Mouse (Mus musculus) thymus, adult 18-20 months (tissue): ENCODE measurements around the gene Fam76a.

Experiments
- DNase-seq, 2 experiments: peaks; one replicate each; pipeline ENCODE4 v3.0.0; 2022; ENCODE audit warnings: mixed read lengths in 2 of 2

Fam76a gene

DNA sequence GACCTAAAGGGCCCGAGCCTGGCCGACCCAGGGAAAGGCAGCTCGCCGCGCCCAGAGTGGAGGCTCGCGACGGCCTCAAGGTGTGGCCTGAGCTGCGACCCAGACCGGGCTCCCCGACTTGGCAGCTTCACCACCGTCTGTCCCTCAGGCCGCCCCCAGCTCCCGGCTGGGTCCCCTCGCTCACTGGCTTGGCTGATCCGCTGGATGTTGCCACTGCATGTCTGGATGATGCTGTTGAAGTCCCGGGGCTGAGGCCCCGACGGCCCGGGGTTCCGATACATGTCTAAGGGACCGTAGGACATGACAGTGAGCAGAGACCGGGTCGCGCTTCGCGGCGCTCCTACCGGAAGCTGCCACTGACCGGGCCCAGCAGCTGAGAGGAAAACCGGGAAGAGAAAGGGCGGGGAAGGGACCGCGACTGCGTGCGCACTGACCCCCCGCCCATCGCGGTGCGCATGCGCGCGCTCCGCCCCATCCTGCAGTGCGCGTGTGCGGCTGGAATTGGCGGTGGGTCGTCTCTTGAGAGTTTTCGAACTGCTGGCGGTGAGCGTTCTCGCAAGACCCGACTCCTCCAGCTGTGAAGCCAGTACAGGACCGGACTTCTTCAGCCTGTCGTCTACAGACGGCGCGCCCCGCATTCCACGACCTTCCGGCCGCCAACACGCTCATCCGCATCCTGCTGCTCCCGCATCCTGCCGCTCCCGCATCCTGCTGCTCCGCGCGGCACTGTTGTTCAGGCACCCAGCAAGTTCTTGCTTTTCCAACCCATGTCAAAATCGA is 38.1 kb downstream of the Fam76a start, which contains the start of gene Stx12:
Gene Stx12 (minus strand): TSS at position 446 of the 780 bp plus-strand sequence.
- peak; percentile 71 to 73 for DNase-seq

DNA sequence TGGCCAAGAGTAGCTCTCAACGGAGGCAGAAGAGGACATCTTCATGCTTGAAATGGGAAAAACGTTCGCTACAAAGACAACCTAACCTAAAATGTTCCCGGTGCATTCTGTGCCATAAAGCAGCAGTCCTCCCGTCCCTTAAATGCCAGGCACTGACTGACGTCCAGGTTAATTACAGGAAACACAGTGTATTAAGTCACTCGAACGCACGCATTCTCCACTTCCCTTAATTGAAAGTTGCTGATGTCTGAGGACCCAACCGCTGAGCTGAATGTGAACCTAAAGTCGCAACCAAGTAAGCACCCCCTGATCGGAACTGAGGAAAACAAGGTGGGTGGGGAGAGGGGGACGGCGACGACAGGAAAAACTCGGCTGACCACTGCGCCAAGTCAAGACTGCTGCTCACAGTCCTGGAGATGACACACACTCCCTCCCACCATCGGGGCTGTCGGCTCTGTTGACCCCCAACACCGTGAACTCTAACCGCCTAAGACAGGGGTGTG is 38.7 kb downstream of the Fam76a start:
- DNase-seq: no peak

DNA sequence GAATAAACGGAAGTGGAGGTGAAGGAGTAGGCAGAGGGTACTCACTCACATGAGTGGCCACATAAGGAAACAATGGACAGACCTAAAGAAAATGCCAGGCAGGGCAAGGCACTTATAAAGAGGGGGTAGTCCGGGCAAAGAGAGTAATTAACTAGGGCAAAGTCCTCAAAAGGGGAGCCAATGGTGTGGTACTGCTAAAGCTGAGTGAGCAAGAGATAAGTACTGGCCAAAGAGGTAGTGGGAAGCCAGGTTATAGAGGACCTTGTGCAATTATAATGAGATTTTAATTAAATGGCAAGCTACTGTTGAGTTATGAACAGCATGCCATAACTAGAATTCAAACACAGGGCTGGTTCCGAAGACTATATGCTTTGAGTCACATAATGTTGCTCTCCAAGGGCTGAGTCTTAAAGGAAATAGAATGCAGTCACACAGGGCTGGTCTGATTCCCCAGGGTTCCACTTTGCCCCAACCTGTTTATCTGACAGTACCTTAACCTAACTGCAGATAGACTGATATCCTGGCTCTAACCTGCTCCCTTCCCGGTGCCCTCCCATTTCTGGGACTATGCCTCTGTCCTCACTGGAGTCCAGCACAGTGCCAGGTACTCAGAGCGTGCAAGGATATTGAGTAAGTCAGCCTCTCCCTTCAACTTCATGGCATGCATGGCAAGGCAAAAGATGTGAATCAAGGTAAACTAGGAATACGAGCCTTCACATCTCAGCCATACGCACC is 47.8 kb downstream of the Fam76a start:
- DNase-seq: no peak

- DNase-seq: no peak
Observed at GRCm38 (mm10) chr4:132873481-132874362, 48.6 kb downstream of the Fam76a start.

DNA sequence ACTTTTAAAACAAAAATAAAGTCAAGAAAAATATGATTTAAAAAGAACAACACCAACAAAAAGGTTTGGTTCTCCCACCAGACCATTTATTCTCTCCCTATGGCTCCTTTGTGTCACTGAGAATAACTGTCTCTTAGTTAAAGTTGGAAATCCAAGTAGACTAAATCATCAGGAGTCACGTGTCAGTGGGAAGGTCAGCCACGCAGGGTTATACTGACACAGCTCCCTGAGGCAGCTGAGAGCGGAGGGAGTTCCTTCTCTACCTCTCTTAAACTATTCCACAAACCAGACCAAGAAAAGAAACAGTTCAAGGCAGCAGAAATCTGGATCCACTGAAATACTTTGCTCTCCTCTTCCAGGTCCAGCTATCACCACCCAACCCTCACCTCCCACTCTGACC is 51.2 kb downstream of the Fam76a start:
- DNase-seq: no peak

- DNase-seq: no peak
Observed at GRCm38 (mm10) chr4:132864856-132865255, 57.5 kb downstream of the Fam76a start.

- DNase-seq: no peak
Observed at GRCm38 (mm10) chr4:132863012-132863411, 59.3 kb downstream of the Fam76a start.

DNA sequence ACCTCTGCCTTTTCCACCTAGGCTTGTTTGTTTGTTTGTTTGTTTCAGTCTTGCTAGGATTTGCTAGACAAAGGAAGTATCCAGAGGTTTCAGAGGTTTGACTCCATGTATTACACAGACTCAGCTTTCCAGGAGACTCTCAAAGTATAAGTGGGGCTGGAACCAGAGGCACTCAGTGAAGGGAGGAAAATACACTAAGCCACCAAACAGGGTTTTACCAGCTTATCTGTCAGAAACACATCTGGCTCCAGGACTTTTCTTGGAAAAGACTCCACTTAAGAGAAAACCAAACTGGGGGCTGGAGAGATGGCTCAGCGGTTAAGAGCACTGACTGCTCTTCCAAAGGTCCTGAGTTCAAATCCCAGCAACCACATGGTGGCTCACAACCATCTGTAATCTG is 61.5 kb downstream of the Fam76a start:
- no peak for DNase-seq
